Mouse (Mus musculus) retina, embryonic 14.5 days (tissue): ENCODE measurements at regions not wholly inside any gene's neighbourhood (a gene's known extent, or its start where the extent isn't known, plus 50 kb on each side); places are given as distances from the start of the nearest gene placed in this dataset.
"Not testable (repeated sequence)": the region's sequence is repeated elsewhere in the genome, so short reads cannot be mapped to it uniquely, and the experiment has no call there.

ENCODE experiments used
- DNase-seq: peaks from one replicate; pipeline ENCODE4 v3.0.0-alpha.2; 2015; ENCODE audit warnings: low spot score

DNA sequence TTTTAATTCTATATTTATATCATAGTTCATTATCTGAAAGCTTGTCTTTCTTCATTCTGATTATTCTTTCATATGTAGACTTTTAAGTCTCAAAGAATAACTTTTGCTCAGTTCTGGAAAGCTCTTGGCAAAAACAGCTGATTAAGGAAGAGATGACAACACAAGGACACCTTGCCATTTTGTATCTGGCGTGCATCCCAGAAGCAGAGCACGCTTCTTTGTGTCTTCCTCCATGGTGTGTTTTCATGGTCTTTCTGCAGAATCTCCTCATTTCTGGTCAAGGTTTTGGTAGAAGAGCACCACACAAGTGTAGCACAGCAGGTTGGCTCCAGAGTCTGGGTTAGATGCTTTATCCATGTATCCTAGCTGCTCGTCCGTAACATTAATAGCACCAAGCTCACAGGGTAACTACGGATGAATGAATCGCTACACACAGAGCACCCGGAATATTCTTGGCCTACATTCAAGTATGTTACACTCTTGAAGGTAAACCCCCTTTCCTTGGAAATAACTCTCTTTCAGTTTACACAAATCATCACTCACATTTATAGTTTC lies 148.9 kb upstream of the Ddhd1 start:
- DNase-seq, result no peak

- no peak for DNase-seq
Observed at GRCm38 (mm10) chr14:45807767-45808166, 149.8 kb upstream of the Ddhd1 start.

DNA sequence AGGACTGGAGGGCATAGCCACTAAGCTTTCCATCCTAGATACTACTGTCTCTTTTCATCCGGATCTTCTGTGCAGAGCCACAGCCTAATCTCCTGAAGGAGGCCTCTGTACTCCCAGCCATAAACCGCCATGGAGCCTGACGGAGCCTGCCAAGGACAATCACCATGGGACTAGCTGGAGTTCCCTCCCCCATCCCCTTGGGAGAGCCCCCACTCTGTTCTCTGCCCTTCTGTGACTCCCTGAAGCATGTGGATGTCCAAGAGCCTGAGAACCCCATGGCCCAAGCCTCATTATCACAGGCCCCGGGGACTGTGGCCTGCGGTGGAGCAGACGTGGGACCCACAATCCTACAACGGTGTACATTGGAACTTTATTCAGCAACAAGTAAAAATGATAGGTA lies 151.5 kb upstream of the Ddhd1 start:
- DNase-seq, result no peak

DNA sequence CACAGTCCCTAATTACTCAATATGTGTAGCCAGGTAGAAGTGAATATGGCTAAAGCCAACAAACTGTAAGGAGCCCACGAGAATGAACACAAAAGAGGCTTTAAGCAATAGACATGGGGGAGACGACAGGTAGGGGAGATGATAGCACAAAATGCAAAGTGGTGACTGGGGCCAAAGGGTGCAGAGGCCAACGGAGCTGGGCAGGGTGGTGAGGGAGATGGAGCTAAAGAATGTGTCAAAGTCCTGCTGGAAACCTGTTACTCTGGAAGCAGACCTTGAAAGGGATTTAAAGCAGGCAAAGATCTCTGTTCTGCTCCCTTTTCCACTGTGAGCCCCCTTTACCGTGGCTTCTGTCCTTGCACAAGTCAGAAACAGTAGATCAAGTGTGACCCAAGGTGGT lies 152.2 kb upstream of the Ddhd1 start:
- no peak for DNase-seq

- no peak for DNase-seq
Observed at GRCm38 (mm10) chr14:45810630-45811029, 152.7 kb upstream of the Ddhd1 start.

GRCm38 (mm10) chr14:45815598-45815997 lies 157.7 kb upstream of the Ddhd1 start:
- DNase-seq, result no peak

- not testable (repeated sequence) for DNase-seq
Observed at GRCm38 (mm10) chr14:45816611-45817010, 158.7 kb upstream of the Ddhd1 start.

GRCm38 (mm10) chr14:45817756-45818155 lies 159.8 kb upstream of the Ddhd1 start:
- no peak for DNase-seq

DNA sequence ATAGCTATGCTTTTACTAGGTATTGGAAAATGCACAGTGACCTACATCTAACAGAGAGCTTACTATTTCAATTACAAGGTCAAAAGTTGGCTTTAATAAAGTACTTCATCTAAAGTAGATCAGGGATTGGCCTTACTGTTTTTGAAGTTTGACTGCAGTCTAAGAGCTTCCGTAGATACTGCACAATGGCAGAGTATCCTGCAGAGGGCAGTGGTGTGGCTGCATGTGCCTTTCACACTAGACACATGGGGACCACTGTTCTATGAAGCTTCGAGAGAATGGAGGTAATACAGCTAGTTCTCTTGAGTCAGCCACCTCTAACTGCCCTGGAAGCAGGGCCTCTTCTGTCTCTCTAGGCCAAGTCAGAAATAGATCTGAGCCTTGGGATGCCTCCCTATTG lies 166.7 kb upstream of the Ddhd1 start:
- DNase-seq, result no peak

GRCm38 (mm10) chr14:45826023-45826422 lies 168.1 kb upstream of the Ddhd1 start:
- no peak for DNase-seq

- no peak for DNase-seq
Observed at GRCm38 (mm10) chr14:45827096-45827495, 169.2 kb upstream of the Ddhd1 start.

DNA sequence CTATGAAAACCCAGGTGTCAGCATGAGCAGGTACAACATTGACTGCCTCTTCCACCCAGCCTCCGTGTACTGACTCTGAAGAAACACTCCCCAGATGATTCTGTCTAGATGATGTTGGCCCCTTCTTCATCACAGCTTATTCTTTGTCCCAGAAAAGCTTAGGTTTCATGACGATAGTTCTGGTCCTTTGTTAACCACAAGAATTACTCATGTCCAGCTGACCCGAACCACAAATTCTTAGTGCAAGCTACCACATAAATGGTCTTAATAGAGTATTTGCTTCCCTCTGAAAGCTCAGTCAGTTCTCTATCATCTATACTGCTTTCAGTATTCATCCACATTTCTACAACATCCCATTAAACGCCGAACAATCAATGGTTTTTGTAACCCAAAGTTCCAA lies 172.5 kb upstream of the Ddhd1 start:
- no peak for DNase-seq

DNA sequence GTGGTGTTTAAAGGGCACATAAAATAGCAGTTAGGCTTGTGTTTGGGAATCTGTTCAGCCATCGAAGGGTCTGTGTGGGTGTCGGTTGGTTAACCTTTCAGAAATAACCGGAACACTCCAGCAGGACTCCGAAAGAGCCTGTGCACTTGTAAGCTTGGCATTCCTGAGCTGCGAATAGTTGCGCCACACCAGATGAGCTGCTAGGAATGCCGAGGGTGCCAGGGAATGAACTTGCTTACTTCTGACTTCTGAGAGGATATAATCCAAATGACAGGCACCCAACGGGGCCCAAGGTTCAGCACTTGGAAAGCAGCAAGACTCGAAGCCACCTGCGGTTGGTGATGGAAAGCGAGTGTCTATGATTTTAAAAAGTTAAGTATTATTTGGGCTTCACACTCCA lies 179.1 kb upstream of the Ddhd1 start:
- no peak for DNase-seq

- DNase-seq, result no peak
Observed at GRCm38 (mm10) chr14:45843829-45844228, 185.9 kb upstream of the Ddhd1 start.

- DNase-seq, result no peak
Observed at GRCm38 (mm10) chr14:45850588-45850987, 192.6 kb upstream of the Ddhd1 start.

- DNase-seq, result peak; percentile 78
Observed at GRCm38 (mm10) chr14:45878428-45878827, 220.5 kb upstream of the Ddhd1 start.

DNA sequence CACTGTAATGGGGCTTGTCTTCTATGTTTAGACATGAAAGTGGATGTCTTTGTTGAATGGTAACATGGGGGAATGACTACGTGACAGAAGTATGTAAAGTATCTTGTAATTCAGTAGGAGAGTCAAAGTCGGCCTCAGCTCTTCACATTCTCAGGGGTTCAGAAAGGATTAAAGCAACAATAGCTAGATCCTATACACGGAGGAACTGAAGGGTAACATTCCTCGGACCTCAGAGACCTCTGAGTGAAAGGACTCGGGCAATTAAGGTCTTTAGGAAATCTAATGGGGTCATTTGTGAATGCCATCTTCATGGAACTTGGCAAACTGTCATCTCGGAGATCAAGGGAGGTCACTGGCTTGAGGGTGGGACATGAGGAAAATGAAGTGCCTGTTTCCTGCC lies 262.8 kb upstream of the Ddhd1 start:
- DNase-seq, result peak; percentile 49

DNA sequence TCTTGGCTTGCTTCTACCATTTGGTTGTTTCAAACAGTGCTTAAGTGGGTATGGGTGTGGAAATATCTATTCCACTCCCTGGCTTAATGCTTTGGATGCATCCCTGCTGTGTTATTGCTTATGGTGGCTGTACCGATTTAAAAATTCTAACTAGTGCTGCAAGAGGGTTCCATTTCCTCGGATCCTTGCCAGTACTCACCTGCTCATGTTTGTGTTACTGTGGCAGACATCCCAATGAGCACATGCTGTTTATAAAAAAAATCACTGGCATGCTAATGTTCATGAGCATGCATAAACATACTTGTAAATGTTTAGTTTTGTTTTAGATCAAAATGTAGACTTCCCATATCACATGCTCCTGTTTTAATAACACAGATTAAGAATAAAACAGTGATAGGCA lies 285.6 kb upstream of the Ddhd1 start:
- DNase-seq, result no peak

GRCm38 (mm10) chr14:45944101-45944500 lies 286.2 kb upstream of the Ddhd1 start:
- DNase-seq, result no peak

- no peak for DNase-seq
Observed at GRCm38 (mm10) chr14:45944506-45944905, 286.6 kb upstream of the Ddhd1 start.

DNA sequence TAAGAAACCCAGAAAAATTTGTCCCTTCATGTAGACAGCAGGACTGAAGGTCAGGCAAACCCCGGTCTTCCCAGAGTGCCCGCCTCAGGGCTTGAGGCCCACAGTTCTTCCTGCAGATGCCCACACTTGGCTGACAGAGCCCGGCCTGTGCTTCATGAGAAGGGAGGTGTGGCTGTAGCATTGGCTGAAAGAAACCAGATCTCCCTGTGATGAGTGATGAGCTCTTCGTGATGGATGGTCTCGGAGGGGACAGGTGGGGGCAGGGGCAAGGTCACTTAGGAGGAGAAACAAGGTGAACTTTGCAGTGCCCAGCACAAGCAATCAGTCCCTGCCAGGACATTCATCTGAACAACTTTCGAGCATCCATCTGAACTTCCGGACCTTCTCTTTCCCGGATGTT lies 298.7 kb upstream of the Ddhd1 start:
- no peak for DNase-seq

DNA sequence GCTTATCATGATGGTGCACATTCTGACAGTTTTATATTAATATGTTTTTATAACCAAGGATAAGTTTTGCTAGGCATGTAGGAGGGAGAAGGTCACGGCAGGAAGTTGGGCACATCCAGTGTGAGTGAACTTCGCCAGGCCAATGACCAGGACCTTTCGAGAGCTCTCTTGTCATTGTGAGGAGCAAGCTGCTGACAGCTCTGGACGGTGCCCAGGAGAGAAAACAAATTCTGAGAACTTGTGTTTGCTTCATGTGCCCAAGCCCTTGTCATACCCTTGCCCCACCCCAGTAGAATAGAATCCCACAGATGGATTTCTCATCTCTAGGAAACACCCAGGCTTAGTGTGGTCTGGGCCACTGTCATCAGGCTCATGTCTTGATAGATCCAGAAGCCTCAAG lies 304.5 kb upstream of the Ddhd1 start:
- DNase-seq, result no peak

- no peak for DNase-seq
Observed at GRCm38 (mm10) chr14:45964043-45964442, 306.1 kb upstream of the Ddhd1 start.

- no peak for DNase-seq
Observed at GRCm38 (mm10) chr14:45983206-45983857, 325.4 kb upstream of the Ddhd1 start.
